In genomic region chr16:10280286-10280951, GRCm38 (mm10) we compare ENCODE assay signal across 8 mouse cellular contexts. TPM values are rescaled to one million over a fixed set of nuclear protein-coding genes. Genes with fewer than 3 reads are reported as not detected.
A peak's percentile ranks its signal among the peaks of the same experiment; 100 is the strongest.
DNase-seq lines count a peak whose midpoint lies in the region; ATAC-seq and TF ChIP-seq lines count a peak whose summit lies in the region.

No protein-coding gene starts in this region.

- no peak overlapping the region for H3K4me3 ChIP-seq in kidney, embryonic 16.5 days (ENCODE audit: low read length)
- no peak overlapping the region for H3K4me3 ChIP-seq in liver, adult 2 months (ENCODE audit: insufficient read depth, low read depth, low read length)

- H3K4me2 ChIP-seq in kidney, embryonic 16.5 days (replicated peaks; ENCODE audit: low read depth, low read length): no peak overlapping the region

- H3K9me3 ChIP-seq in kidney, embryonic 16.5 days (ENCODE audit: low read length): no peaks in the 10 kb centered on the region

- H3K27me3 ChIP-seq in kidney, embryonic 16.5 days (ENCODE audit: insufficient read depth, low read length): no peaks in the 10 kb centered on the region
- no peaks in the 10 kb centered on the region for H3K27me3 ChIP-seq in liver, adult 2 months (ENCODE audit: control insufficient read depth, insufficient read depth, low read length)

- 46% methylated on average over 12 of the region's 12 CpGs for whole genome bisulfite sequencing in kidney, embryonic 16.5 days
- WGBS in liver, adult 2 months: 45% methylated on average over 12 of the region's 12 CpGs

- TF ChIP-seq CTCF in liver, adult 2 months (IDR thresholded peaks at IDR 0.05; ENCODE audit: low read depth, low read length): peak; percentile 70

- no peaks in the 10 kb centered on the region for H3K4me1 ChIP-seq in kidney, embryonic 16.5 days (ENCODE audit: insufficient read depth, low read length)
- H3K4me1 ChIP-seq in liver, adult 2 months (ENCODE audit: control insufficient read depth, insufficient read depth, low read length): no peaks in the 10 kb centered on the region

- ATAC-seq in kidney, embryonic 16.5 days (ENCODE audit: low FRiP score, low TSS enrichment): peak; percentile 43; the same call in 1 of the 2 replicates

- H3K9ac ChIP-seq in kidney, embryonic 16.5 days (replicated peaks; ENCODE audit: low read length): no peak overlapping the region
- H3K9ac ChIP-seq in liver, adult 2 months (ENCODE audit: low read depth, low read length): no peak overlapping the region

- H3K27ac ChIP-seq in kidney, embryonic 16.5 days (ENCODE audit: low read length): no peak overlapping the region
- H3K27ac ChIP-seq in liver, adult 2 months (replicated peaks; ENCODE audit: insufficient read depth, low read depth, low read length): no peak overlapping the region

- DNase-seq in 3T3-L1 (ENCODE audit: low read depth, low spot score): peak; percentile 96
- DNase-seq in R1 (ENCODE audit: low read depth, low spot score): peak; percentile 80
- peak; percentile 81 to 91 for DNase-seq in cerebellum, postnatal 25 days
- DNase-seq in gastrocnemius, postnatal 25 days: peak; percentile 46
- DNase-seq in liver, adult 2 months (ENCODE audit: extremely low read depth, low read depth, low spot score): peak; percentile 65
- peak; percentile 73 for DNase-seq in retina, postnatal 7 days (ENCODE audit: low read depth, low spot score)
- peak; percentile 54 for DNase-seq in urinary bladder, postnatal 10 days (ENCODE audit: low spot score)

- H3K36me3 ChIP-seq in kidney, embryonic 16.5 days (ENCODE audit: insufficient read depth, low read length): no peaks in the 10 kb centered on the region
- H3K36me3 ChIP-seq in liver, adult 2 months (ENCODE audit: control insufficient read depth, insufficient read depth, low read length): no peaks in the 10 kb centered on the region

- H3K79me2 ChIP-seq in liver, adult 2 months (ENCODE audit: control insufficient read depth, insufficient read depth, low read length): no peaks in the 10 kb centered on the region

- no peak for TF ChIP-seq POLR2A in liver, adult 2 months (IDR thresholded peaks at IDR 0.05; ENCODE audit: extremely low read depth, insufficient read depth, low read length)

RNA-seq across cellular contexts. Expression of gene Emp2, which starts 33.3 kb away (rescaled TPM):
- total RNA-seq in gastrocnemius, postnatal 25 days (2021): 1 to 10 TPM; 5.7 to 7.8 TPM
- polyA plus RNA-seq in kidney, embryonic 16.5 days (2015; fragmentation: Nextera tagmentation; extraction: Ambion mirVana): 24.6 and 28.7 TPM in 2 replicates
- 5.7 and 10.7 TPM in 2 replicates for total RNA-seq in liver, adult 2 months (2014; rRNA removed)
- polyA plus RNA-seq in liver, adult 2 months (2012; rRNA removed): 7.2 and 14.1 TPM in 2 replicates

Comparison
In these comparisons a context has a peak if more than half of its experiments do, and no peak if none do; other contexts are left out.
1. DNase-seq: peak in every context shown above with its lines; median percentile 96 in 3T3-L1; 86 in cerebellum, postnatal 25 days; 80 in R1; 73 in retina, postnatal 7 days; 65 in liver, adult 2 months; 54 in urinary bladder, postnatal 10 days; 46 in gastrocnemius, postnatal 25 days.